Mouse (Mus musculus): Measurements from ENCODE around the gene Milr1.

DNA sequence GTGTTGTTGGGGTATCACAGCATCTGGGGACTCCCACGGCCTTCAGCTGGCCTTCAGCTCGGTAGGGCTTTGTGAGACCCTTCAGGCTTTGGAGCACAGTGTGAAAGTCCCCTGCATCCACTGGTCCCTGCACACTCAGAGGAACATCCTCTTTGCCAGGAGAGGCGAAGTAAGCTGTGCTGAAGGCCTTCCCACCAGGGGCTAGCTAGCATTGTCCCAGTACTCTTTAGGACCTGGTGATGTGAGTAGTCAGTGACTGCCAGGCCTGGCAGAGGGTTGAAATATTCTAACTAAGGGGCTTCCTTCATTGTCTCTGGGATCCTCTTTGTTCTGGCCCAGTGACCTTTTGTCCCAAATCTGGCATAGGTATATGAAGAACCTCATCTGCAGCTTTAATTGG lies 14.4 kb upstream of the Milr1 start:
- TF ChIP-seq POLR2A (IDR thresholded peaks at IDR 0.05; ENCODE audit: low read depth, low read length): no peak
- no peak for TF ChIP-seq CTCF (IDR thresholded peaks at IDR 0.05; ENCODE audit: extremely low read depth, insufficient read length, insufficient replicate concordance, low read depth, low read length)

Data from small intestine, adult 2 months (tissue).